Mouse (Mus musculus) ES-E14 (cell line): ENCODE data around the gene Pakap.

Experiments used
- CHD2 ChIP-seq: IDR thresholded peaks from 2 replicates; pipeline ENCODE4 v1.6.1; 2014; ENCODE audit warnings: mild to moderate bottlenecking, low read depth, low read length, inconsistent platforms
- MAFK ChIP-seq: IDR thresholded peaks from 2 replicates; pipeline ENCODE4 v1.6.1; 2014; ENCODE audit warnings: mild to moderate bottlenecking, low read depth, low read length, inconsistent platforms; ENCODE audit not compliant: insufficient read depth
- ZC3H11A ChIP-seq: IDR thresholded peaks from 2 replicates; pipeline ENCODE4 v1.6.1; 2012; ENCODE audit warnings: low read depth, mild to moderate bottlenecking, inconsistent platforms, low read length, borderline replicate concordance
- ZNF384 ChIP-seq: IDR thresholded peaks from 2 replicates; pipeline ENCODE4 v1.6.1; 2012; ENCODE audit warnings: low read depth, low read length, inconsistent platforms

DNA sequence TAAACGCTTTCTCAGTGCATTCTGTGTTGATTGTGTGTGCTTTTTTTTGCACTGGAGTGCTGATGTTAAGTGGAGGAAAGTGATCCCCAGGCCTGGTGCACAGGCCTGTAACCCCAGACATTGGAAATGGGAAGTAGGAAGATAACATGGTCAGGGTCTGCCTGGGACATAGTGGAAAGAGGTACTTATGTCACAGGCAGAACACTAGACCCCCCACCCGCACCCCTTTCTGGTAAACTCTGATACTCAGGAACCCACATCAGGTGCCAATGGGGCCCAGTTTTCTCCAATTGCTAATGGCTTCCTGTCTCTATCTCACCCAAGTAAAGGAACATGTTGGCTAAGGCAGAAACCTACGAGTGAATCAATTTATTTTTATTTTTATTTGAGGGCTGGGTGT, 316.5 kb downstream of the Pakap start:
- TF ChIP-seq MAFK (no peak), ZNF384 (no peak), CHD2 (no peak), ZC3H11A (no peak)
